Mouse (Mus musculus) lung, embryonic 16.5 days (tissue): ENCODE results near the gene Olfr814. TPM values are rescaled to one million over a fixed set of nuclear protein-coding genes. Genes with fewer than 3 reads are reported as not detected.

Experiments used
- polyA plus RNA-seq: library from polyadenylated mRNA; unstranded; fragments of >200 nt; fragmentation: Nextera tagmentation; extraction: Ambion mirVana; gene quantifications from 2 replicates; pipeline ENCODE4 v1.2.1, GENCODE M21; 2015

Olfr814 gene
- polyA plus RNA-seq, 1 experiment from 2014 or later: not detected

Other genes with a start within 250 kb of the Olfr814 start
- gene Olfr799, start 242.4 kb downstream of the Olfr814 start, polyA plus RNA-seq: not detected in 2 replicates
- gene Olfr800, start 222.2 kb downstream of the Olfr814 start, polyA plus RNA-seq: not detected in 2 replicates
- not detected in 2 replicates for gene Olfr801, start 206.0 kb downstream of the Olfr814 start, polyA plus RNA-seq
- not detected in 2 replicates for gene Olfr802, start 191.7 kb downstream of the Olfr814 start, polyA plus RNA-seq
- not detected in 2 replicates for gene Olfr803, start 185.6 kb downstream of the Olfr814 start, polyA plus RNA-seq
- not detected in 2 replicates for gene Olfr804, start 176.6 kb downstream of the Olfr814 start, polyA plus RNA-seq
- gene Olfr805, start 150.5 kb downstream of the Olfr814 start, polyA plus RNA-seq: not detected in 2 replicates
- not detected in 2 replicates for gene Olfr806, start 137.9 kb downstream of the Olfr814 start, polyA plus RNA-seq
- not detected in 2 replicates for gene Olfr807, start 122.1 kb downstream of the Olfr814 start, polyA plus RNA-seq
- gene Olfr808, start 114.4 kb downstream of the Olfr814 start, polyA plus RNA-seq: not detected in 2 replicates
- gene Olfr809, start 105.2 kb downstream of the Olfr814 start, polyA plus RNA-seq: not detected in 2 replicates
- not detected in 2 replicates for gene Olfr810, start 84.9 kb downstream of the Olfr814 start, polyA plus RNA-seq
- gene Olfr811, start 75.5 kb downstream of the Olfr814 start, polyA plus RNA-seq: not detected in 2 replicates
- not detected in 2 replicates for gene Olfr812, start 33.8 kb downstream of the Olfr814 start, polyA plus RNA-seq
- gene Olfr813, start 24.5 kb downstream of the Olfr814 start, polyA plus RNA-seq: not detected in 2 replicates
- not detected in 2 replicates for gene Olfr815, start 26.0 kb upstream of the Olfr814 start, polyA plus RNA-seq
- gene Olfr816, start 35.7 kb upstream of the Olfr814 start, polyA plus RNA-seq: not detected in 2 replicates
- not detected in 2 replicates for gene Olfr818, start 69.2 kb upstream of the Olfr814 start, polyA plus RNA-seq
- gene Olfr819, start 87.4 kb upstream of the Olfr814 start, polyA plus RNA-seq: not detected in 2 replicates
- not detected in 2 replicates for gene Olfr247, start 96.3 kb upstream of the Olfr814 start, polyA plus RNA-seq
- gene Gm10310, start 105.2 kb upstream of the Olfr814 start, polyA plus RNA-seq: not detected in 2 replicates
- not detected in 2 replicates for gene Olfr820, start 132.8 kb upstream of the Olfr814 start, polyA plus RNA-seq
- not detected in 2 replicates for gene Olfr821, start 150.5 kb upstream of the Olfr814 start, polyA plus RNA-seq
- gene Olfr822, start 191.4 kb upstream of the Olfr814 start, polyA plus RNA-seq: not detected in 2 replicates
- gene Olfr823, start 235.5 kb upstream of the Olfr814 start, polyA plus RNA-seq: not detected in 2 replicates